Mouse (Mus musculus) frontal cortex, postnatal 25 days (tissue): ENCODE data around the gene Sumo1.
"Not testable (repeated sequence)": the region's sequence is repeated elsewhere in the genome, so short reads cannot be mapped to it uniquely, and the experiment has no call there.

Experiments
- DNase-seq, 2 experiments: peaks; one replicate each; pipeline ENCODE4 v3.0.0; 2022; ENCODE audit warnings: low spot score in 2 of 2

Gene Sumo1

GRCm38 (mm10) chr1:59636349-59636748, 34.3 kb downstream of the Sumo1 start:
- no peak for DNase-seq

GRCm38 (mm10) chr1:59633056-59633455, 37.6 kb downstream of the Sumo1 start:
- DNase-seq: no peak

GRCm38 (mm10) chr1:59631986-59632659, 38.5 kb downstream of the Sumo1 start:
- no peak for DNase-seq

GRCm38 (mm10) chr1:59630356-59630755, 40.3 kb downstream of the Sumo1 start:
- DNase-seq: not testable (repeated sequence)

GRCm38 (mm10) chr1:59629194-59629593, 41.4 kb downstream of the Sumo1 start:
- no peak for DNase-seq

DNA sequence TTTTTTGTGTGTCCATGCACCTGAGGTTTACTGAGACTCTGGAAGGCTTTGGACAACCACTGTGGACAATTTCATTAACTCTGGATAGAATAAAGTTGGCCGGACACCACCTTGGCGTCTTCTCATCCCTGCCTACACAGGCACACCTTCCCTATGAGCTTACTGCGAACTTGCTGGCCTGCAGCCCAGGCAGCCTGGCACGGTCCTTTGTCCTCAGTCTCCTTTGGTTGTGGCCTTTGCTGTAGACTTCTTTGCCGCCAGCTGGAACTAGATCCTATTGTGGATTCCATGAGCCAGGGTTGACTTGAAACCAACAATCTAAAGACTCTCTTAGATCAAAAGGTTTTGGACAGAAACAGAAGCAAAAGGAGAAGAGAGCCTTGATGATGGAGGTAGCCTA, 45.2 kb downstream of the Sumo1 start:
- no peak for DNase-seq

- peak; percentile 49 to 72 for DNase-seq
These were observed 47.2 kb downstream of the Sumo1 start for GRCm38 (mm10) chr1:59623325-59624017.

DNA sequence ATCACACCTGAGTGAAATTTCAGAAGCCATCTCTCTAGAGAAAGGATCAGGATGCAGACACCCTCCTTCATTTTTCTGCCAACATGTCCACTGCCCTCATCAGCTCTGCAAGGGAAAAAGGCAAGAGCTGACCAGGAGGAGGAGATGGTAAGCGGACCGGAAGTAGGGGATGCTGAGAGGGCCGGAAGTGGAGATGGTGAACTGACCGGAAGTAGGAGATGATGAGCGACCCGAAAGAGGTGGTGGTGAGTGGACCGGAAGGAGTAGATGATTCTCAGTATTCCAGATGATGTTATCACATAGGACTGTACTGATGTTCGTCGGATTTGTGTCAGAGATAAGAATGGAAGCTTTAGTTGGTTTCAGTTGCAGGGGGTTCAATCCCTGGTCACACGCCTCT, 51.4 kb downstream of the Sumo1 start:
- no peak for DNase-seq

- no peak for DNase-seq
These were observed 55.6 kb downstream of the Sumo1 start for GRCm38 (mm10) chr1:59615021-59615420.

DNA sequence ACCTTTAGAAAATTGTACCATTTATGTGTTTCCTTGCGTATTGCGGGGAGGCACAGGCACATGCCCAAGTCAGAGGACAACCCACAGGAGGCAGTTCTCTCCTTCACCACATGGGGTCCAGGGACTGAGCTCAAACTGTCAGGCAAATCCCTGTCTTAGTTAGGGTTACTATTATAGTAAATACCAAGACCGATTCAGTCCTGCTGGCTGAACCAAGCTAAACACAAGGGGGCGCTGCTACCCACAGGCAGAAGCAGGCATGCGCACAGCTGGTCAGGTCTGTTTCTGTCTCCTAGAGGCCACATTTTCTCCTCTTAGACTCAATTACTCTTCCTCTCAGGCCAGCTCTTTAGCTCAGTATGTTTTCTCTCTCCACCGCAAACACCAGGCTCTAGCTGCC, 56.8 kb downstream of the Sumo1 start:
- DNase-seq: peak in 1 of 2 experiments; percentile 9

GRCm38 (mm10) chr1:59610929-59611328, 59.7 kb downstream of the Sumo1 start:
- DNase-seq: no peak

DNA sequence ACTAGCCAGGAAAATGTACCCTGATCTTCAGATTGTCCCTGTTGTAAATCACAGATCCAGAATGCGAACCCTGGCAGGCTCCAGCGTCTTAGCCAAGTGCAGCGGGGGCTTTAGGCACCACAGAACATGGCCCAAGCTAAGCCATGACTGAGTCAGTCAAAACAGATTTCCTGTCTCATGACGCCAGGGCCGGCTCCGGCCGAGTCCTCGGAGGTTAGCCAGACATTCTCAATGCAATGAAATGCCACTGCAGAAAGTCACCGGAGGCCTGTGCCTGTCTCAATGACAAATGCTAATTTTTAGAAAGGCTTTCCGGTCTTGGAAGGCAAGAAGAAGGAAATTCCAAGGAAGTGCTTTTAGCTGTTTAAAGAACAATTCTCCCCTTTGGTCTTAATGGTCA, 60.7 kb downstream of the Sumo1 start:
- DNase-seq: no peak

- no peak for DNase-seq
These were observed 61.2 kb downstream of the Sumo1 start for GRCm38 (mm10) chr1:59609458-59609857.

DNA sequence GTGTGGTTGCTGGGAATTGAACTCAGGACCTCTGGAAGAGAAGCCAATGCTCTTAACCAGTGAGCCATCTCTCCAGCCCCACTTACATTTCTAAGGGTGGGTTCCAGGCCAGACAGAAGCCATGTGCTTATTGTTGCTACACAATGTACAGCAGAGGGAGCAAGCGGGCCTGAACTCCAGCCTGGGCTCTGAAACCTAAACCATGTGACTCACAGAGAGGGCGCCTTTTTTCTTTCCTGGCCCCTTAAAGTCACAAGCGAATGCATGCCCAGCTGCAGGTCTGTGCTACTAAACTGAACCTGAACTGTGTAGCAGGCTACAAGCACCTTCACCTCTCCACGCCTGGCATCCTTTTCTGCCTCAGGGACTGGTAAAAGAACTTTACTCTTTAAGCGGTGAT, 61.7 kb downstream of the Sumo1 start:
- DNase-seq: no peak

- no peak for DNase-seq
These were observed 62.4 kb downstream of the Sumo1 start for GRCm38 (mm10) chr1:59608125-59608762.

- DNase-seq: no peak
These were observed 63.6 kb downstream of the Sumo1 start for GRCm38 (mm10) chr1:59607071-59607470.

DNA sequence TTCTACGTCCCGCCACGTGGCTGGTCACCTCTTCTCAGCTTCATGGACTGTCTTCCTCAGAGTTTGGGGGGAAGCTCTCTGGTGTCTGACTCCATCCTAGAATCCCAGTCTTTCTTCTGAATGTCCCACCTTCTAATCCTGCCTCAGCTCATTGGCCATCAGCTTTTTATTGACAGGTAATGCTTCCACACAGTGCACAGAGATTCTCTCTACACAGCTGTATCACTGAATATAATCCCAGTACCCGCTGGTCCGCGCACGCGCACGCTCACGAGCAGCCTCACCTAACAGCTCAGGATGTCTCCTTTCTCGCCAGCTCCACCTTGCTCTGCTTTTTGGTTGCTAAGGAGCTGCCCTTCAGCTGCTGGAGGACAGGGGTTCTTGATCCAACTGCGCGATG, 64.2 kb downstream of the Sumo1 start:
- no peak for DNase-seq

- DNase-seq: no peak
These were observed 66.7 kb downstream of the Sumo1 start for GRCm38 (mm10) chr1:59603893-59604292.

- DNase-seq: no peak
These were observed 67.3 kb downstream of the Sumo1 start for GRCm38 (mm10) chr1:59603417-59603712.

DNA sequence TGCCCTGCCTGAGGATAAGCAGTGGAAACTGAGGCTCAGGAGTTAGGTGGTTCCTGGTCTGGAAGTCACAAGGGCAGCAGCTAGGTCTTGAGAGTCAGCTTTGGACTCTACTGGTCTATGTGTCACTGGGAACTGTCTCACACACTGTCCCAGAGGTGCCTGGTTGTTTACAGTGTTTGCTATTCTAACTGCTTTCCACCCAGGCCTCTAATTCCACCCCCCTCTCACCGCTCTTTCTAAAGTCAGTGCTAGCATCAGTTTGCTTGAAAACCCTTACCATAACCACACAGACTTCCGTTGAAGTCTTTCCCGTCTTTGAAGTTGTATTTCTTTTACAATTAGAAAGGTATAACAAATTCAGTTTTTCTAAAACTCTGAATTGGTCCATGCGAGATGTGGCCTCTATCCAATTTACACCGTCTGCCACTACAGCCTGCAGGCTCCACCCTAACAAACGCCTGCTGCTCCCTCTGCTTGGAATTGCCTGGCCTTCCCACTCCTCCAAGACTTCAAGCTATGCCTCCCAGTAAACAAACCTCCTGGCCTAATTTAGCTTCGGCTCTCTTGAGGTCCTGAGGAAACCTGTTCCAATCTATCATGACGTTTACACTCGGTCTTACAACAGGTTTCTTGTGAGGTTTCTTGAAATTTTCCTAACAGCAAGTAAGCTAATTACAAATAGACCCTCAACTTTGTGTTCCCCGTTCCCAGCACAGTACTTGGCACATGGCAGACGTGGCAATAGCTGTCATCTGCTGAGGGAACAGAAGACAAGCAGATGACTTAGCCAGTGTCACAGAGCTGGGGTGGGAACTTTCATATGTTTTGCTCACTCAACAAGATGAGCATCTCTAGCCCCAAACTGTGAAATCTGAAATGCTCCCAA, 67.9 kb downstream of the Sumo1 start:
- no peak for DNase-seq

DNA sequence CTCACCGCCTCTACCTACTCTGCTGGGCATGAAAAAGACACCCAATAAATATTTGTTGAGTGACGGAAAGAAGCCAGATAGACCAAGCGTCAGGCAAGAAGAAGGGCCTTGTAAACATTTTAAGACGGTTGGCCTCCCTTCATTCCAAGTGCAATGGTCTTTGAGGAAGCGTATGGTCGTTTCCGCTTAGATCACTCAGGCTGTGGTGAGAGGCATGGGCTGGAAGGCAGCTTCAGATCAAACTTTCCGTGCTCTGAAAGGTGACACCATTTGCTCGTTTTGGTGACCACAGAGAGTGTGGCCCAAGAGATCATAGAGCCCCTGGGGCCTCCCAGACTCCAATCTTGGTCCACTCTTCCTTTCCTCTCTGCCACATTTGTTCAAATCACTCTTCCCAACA, 75.0 kb downstream of the Sumo1 start:
- no peak for DNase-seq

DNA sequence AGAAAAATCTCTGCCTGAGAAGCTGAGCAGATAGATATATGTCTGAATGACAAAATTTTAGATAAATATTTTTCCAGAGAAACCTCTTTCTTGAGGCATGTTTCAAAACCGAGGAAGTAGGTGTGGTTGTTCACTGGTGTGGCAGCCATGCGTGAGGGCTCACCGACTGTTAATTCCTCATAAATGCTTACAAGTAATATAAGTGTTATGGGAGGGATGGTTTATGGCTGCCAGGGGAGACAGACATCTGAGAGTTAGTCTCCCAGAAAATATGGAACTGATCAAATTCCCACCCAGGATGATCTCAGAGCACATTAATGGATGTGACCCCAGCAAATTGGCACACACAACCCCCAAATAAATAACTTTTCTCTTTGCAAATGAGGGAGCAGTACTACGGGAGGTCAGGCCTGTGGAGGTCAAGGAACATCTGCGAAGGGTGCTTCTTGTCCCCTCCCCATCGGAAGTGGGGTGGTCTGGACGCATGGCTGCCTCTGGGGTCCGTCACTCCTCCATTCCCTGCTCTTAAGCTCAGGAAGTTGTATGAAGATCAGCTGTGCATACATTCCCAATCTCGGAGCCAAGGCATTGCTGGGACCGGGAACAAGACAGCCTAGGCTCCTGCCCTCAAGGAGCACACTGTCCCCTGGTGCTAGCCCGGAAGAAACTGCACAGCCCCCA, 75.9 kb downstream of the Sumo1 start:
- no peak for DNase-seq
